Mouse (Mus musculus) liver, embryonic 14.5 days (tissue): ENCODE measurements around the gene Il31ra.

Experiments used
- CTCF ChIP-seq: IDR thresholded peaks from 2 replicates; pipeline ENCODE4 v1.5.1; 2016; ENCODE audit warnings: antibody characterized with exemption, low read depth, control low read depth
- EP300 ChIP-seq: IDR thresholded peaks from 2 replicates; pipeline ENCODE4 v1.6.1; 2016; ENCODE audit warnings: antibody characterized with exemption, low read depth

DNA sequence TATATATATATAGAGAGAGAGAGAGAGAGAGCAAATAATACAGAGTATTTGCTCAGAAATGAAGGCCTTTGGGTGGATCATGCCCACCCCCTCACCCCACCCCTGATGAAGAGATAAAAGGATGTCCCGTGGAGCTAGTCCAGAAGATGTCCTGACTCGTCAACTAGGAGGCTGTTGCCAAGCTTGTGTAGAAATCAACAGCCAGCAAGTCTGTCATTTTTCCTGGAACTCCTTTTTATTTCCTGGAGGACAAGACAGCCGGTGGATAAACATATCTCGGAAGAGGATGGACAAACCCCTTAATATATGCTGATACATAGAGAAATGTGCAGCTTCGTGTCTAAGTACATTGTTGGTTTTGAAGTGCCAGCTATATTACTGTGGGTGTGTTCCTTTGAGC is 81.3 kb downstream of the Il31ra start:
- TF ChIP-seq CTCF (no peak), EP300 (no peak)
